Mouse (Mus musculus) G1E (cell line): ENCODE measurements around the gene Xrra1. TPM values are rescaled to one million over a fixed set of nuclear protein-coding genes. Genes with fewer than 3 reads are reported as not detected.

Experiments
- ATAC-seq: 2 replicates; pipeline ENCODE4 v1.8.0; 2016; ENCODE audit warnings: mild to moderate bottlenecking; ENCODE audit not compliant: insufficient number of reproducible peaks, poor library complexity, low FRiP score, severe bottlenecking; ENCODE audit errors: extremely low read depth
- DNase-seq: peaks from one replicate; pipeline ENCODE4 v3.0.0; 2012; ENCODE audit warnings: low spot score
- H3K27me3 ChIP-seq: 2 replicates; pipeline ENCODE4 v1.6.1; 2012; ENCODE audit warnings: mild to moderate bottlenecking, low read length, inconsistent platforms; ENCODE audit not compliant: insufficient read depth
- H3K36me3 ChIP-seq: replicated peaks from 2 replicates; pipeline ENCODE3; 2012; ENCODE audit warnings: mild to moderate bottlenecking, inconsistent platforms
- H3K4me1 ChIP-seq: 2 replicates; pipeline ENCODE4 v1.6.1; 2012; ENCODE audit warnings: low read depth, low read length, inconsistent platforms, mixed read lengths; ENCODE audit not compliant: insufficient read depth
- H3K4me3 ChIP-seq: 2 replicates; pipeline ENCODE4 v1.5.1; 2012; ENCODE audit warnings: low read depth, mild to moderate bottlenecking, inconsistent platforms, low read length, moderate library complexity, mixed read lengths
- H3K9me3 ChIP-seq: replicated peaks from 2 replicates; pipeline ENCODE4 v1.6.1; 2012; ENCODE audit warnings: inconsistent platforms
- CTCF ChIP-seq: IDR thresholded peaks from 2 replicates; pipeline ENCODE4 v1.5.1; 2012; ENCODE audit warnings: low read depth, low read length, inconsistent platforms, mixed read lengths
- GATA1 ChIP-seq: IDR thresholded peaks from 2 replicates; pipeline ENCODE4 v1.6.1; 2012; ENCODE audit warnings: borderline replicate concordance, low read length, inconsistent platforms, mixed read lengths
- GATA2 ChIP-seq: IDR thresholded peaks from 2 replicates; pipeline ENCODE4 v1.6.1; 2012; ENCODE audit warnings: low read depth, low read length, inconsistent platforms, borderline replicate concordance
- POLR2AphosphoS5 ChIP-seq: IDR thresholded peaks from 2 replicates; pipeline ENCODE4 v1.6.1; 2012; ENCODE audit warnings: low read depth, low read length, inconsistent platforms; ENCODE audit not compliant: insufficient replicate concordance
- TAL1 ChIP-seq: conservative IDR thresholded peaks from 2 replicates; pipeline ENCODE4 v1.6.1; 2012; ENCODE audit warnings: low read depth, low read length, inconsistent platforms, mixed read lengths
- polyA plus RNA-seq: library from polyadenylated mRNA; stranded (reverse); fragments of >175 nt; gene quantifications from 2 replicates; pipeline ENCODE4 v1.2.3, GENCODE M21; 2012
- total RNA-seq, 2 experiments: library from RNA; stranded (forward) in 1 of 2; stranded (reverse) in 1 of 2; fragments of 200-1000 nt in 1 of 2; fragments of >200 nt in 1 of 2; fragmentation: Nextera tagmentation in 1 of 2; gene quantifications; 2 replicates each; pipeline ENCODE4 v1.2.3; 2014 to 2017

The Xrra1 gene
- total and polyA plus RNA-seq, 3 experiments, result 0.18 to 0.33 TPM; not detected in 1

- Histone ChIP-seq H3K27me3 (no peaks in the 10 kb centered on the region), H3K36me3 (peaks cover 42% of the 10 kb centered on the region), H3K4me3 (no peak overlapping the region), H3K9me3 (no peaks in the 10 kb centered on the region), H3K4me1 (peaks cover 20% of the 10 kb centered on the region)
- TF ChIP-seq TAL1 (no peak), GATA2 (no peak), GATA1 (no peak), POLR2AphosphoS5 (no peak), CTCF (no peak)
- ATAC-seq, result no peak
- DNase-seq, result no peak
These were observed 103.8 kb downstream of the Xrra1 start for GRCm38 (mm10) chr7:99962536-99963236.

GRCm38 (mm10) chr7:99963237-99963860 is 104.4 kb downstream of the Xrra1 start:
- ATAC-seq (no peak), DNase-seq (no peak)
- Histone ChIP-seq H3K4me3 (no peak overlapping the region), H3K36me3 (peaks cover 48% of the 10 kb centered on the region), H3K9me3 (no peaks in the 10 kb centered on the region), H3K4me1 (peaks cover 21% of the 10 kb centered on the region), H3K27me3 (no peaks in the 10 kb centered on the region)
- TF ChIP-seq TAL1, result no peak

GRCm38 (mm10) chr7:99965020-99965841 is 106.3 kb downstream of the Xrra1 start:
- H3K4me1 ChIP-seq, result peaks cover 23% of the 10 kb centered on the region
- ATAC-seq, result no peak
- H3K27me3 ChIP-seq, result no peaks in the 10 kb centered on the region
- no peak overlapping the region for H3K4me3 ChIP-seq
- no peaks in the 10 kb centered on the region for H3K9me3 ChIP-seq
- no peak for DNase-seq
- peaks cover 62% of the 10 kb centered on the region for H3K36me3 ChIP-seq
- no peak for TF ChIP-seq CTCF
- no peak for TF ChIP-seq GATA1
- TF ChIP-seq POLR2AphosphoS5, result no peak
- no peak for TF ChIP-seq TAL1
- no peak for TF ChIP-seq GATA2

- H3K4me1 ChIP-seq, result peaks cover 23% of the 10 kb centered on the region
- H3K9me3 ChIP-seq, result no peaks in the 10 kb centered on the region
- TF ChIP-seq POLR2AphosphoS5 (no peak), GATA1 (no peak), GATA2 (no peak), CTCF (no peak), TAL1 (no peak)
- no peak overlapping the region for H3K4me3 ChIP-seq
- ATAC-seq, result no peak
- H3K36me3 ChIP-seq, result peaks cover 58% of the 10 kb centered on the region
- no peak for DNase-seq
- H3K27me3 ChIP-seq, result no peaks in the 10 kb centered on the region
These were observed 107.2 kb downstream of the Xrra1 start for GRCm38 (mm10) chr7:99966011-99966721.

Other genes with a start within 250 kb of the Xrra1 start
- gene Tpbgl, start 232.0 kb upstream of the Xrra1 start, total RNA-seq (2014; fragmentation: Nextera tagmentation), result not detected in 2 replicates
- gene Tpbgl, start 232.0 kb upstream of the Xrra1 start, total RNA-seq (2017), result 0.05 and 0.17 TPM in 2 replicates
- not detected in 2 replicates for gene Tpbgl, start 232.0 kb upstream of the Xrra1 start, polyA plus RNA-seq
- gene Slco2b1, start 147.8 kb upstream of the Xrra1 start, total RNA-seq (2014; fragmentation: Nextera tagmentation), result 0.53 and 1.3 TPM in 2 replicates
- 0.81 and 1.4 TPM in 2 replicates for gene Slco2b1, start 147.8 kb upstream of the Xrra1 start, total RNA-seq (2017)
- gene Slco2b1, start 147.8 kb upstream of the Xrra1 start, polyA plus RNA-seq, result 0.02 and 0.19 TPM in 2 replicates
- gene Olfr520, start 128.8 kb upstream of the Xrra1 start, total RNA-seq (2014; fragmentation: Nextera tagmentation), result not detected in 2 replicates
- 0.11 TPM in 1 of 2 replicates, not detected in the other for gene Olfr520, start 128.8 kb upstream of the Xrra1 start, total RNA-seq (2017)
- gene Olfr520, start 128.8 kb upstream of the Xrra1 start, polyA plus RNA-seq, result not detected in 2 replicates
- not detected in 2 replicates for gene Olfr521, start 95.6 kb upstream of the Xrra1 start, total RNA-seq (2014; fragmentation: Nextera tagmentation)
- gene Olfr521, start 95.6 kb upstream of the Xrra1 start, total RNA-seq (2017), result 0.05 TPM in 1 of 2 replicates, not detected in the other
- not detected in 2 replicates for gene Olfr521, start 95.6 kb upstream of the Xrra1 start, polyA plus RNA-seq
- 5.9 and 9.0 TPM in 2 replicates for gene Neu3, start 30.7 kb upstream of the Xrra1 start, total RNA-seq (2014; fragmentation: Nextera tagmentation)
- gene Neu3, start 30.7 kb upstream of the Xrra1 start, total RNA-seq (2017), result 5.9 and 7.2 TPM in 2 replicates
- 6.6 and 6.8 TPM in 2 replicates for gene Neu3, start 30.7 kb upstream of the Xrra1 start, polyA plus RNA-seq
- gene Spcs2, start 4.3 kb downstream of the Xrra1 start, total RNA-seq (2014; fragmentation: Nextera tagmentation), result 258 and 259 TPM in 2 replicates
- gene Spcs2, start 4.3 kb downstream of the Xrra1 start, total RNA-seq (2017), result 134 and 148 TPM in 2 replicates
- gene Spcs2, start 4.3 kb downstream of the Xrra1 start, polyA plus RNA-seq, result 77.2 and 85.1 TPM in 2 replicates
- 30.4 TPM in 2 replicates for gene Rnf169, start 121.3 kb downstream of the Xrra1 start, total RNA-seq (2014; fragmentation: Nextera tagmentation)
- 13.5 and 13.8 TPM in 2 replicates for gene Rnf169, start 121.3 kb downstream of the Xrra1 start, total RNA-seq (2017)
- 4.1 and 4.8 TPM in 2 replicates for gene Rnf169, start 121.3 kb downstream of the Xrra1 start, polyA plus RNA-seq
- not detected in 2 replicates for gene Chrdl2, start 147.1 kb downstream of the Xrra1 start, total RNA-seq (2014; fragmentation: Nextera tagmentation)
- 0.05 TPM in 1 of 2 replicates, not detected in the other for gene Chrdl2, start 147.1 kb downstream of the Xrra1 start, total RNA-seq (2017)
- gene Chrdl2, start 147.1 kb downstream of the Xrra1 start, polyA plus RNA-seq, result not detected in 2 replicates